Mouse (Mus musculus) right cerebral cortex, postnatal 25 days (tissue): Measurements from ENCODE around the gene Ppp2r3c.
"Not testable (repeated sequence)": the region's sequence is repeated elsewhere in the genome, so short reads cannot be mapped to it uniquely, and the experiment has no call there.

Source experiments
- DNase-seq: peaks from one replicate; pipeline ENCODE4 v3.0.0; 2022

The Ppp2r3c gene

DNA sequence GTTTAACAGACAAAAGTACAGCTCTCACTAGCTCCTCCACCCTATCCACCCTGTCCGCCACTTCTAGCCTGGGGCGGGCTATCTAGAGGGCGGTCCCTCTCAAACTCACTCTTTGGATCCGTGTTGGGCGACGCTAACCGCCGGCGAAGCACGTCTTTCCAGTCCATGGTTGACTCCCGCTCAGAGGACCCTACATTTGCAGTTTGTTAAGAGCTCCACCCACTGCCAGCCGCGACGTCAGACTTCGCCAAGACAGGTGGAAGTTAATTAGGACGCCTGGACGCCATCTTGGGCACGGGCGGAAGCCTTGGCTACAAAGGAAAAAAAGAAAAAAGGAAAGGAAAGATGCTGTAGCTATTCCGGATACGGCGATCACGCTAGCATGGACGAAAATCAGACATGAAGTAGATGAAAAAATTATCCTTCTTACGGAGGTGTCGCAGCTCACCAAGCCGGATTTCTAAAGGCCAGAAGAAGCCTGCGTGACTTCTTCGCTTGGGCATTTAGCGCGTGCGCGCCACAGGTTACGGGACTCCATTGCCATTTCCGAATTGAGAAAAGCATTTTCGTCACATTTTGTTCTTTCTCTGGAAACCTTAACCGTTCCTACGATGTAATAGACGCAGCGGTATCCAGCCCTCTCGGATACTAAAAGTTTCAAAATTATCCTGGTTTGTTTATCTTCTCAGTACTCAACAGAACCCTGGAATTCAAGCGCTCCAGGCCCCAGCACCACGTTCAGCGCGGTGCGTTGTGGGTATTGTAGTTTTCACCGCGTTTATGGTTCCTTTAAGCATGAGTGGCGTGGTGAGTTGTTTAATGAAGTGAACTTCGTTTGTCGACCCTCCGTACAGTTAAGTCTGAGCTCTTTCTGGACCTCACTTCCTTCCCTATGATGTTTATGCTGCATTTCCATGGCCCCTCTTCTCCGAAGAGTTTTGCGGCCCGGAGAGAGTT is at the start of gene Ppp2r3c:
TSS of gene Ppp2r3c (minus strand) at position 514 of the 957 bp plus-strand sequence.
- peak; percentile 91 for DNase-seq

DNA sequence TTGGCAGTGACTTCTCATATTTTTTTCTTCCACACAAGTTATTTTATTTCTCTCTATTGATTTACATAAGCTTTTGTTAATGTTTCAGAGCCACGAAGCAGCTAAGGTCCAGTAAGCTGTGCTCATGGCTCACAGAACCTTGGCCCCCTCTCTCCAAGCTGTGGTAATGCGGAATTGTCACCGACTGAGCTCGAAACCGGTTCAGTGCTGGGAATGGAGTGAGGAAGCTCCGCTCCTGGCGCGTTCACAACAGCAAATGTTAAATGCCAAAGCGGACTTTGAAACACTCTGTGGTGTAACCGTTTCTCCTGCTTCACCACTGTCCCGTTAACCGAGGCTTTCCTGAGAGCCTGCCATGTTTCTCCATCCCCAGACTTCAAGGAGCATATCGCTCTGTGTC is 41.8 kb upstream of the Ppp2r3c start:
- DNase-seq: no peak

DNA sequence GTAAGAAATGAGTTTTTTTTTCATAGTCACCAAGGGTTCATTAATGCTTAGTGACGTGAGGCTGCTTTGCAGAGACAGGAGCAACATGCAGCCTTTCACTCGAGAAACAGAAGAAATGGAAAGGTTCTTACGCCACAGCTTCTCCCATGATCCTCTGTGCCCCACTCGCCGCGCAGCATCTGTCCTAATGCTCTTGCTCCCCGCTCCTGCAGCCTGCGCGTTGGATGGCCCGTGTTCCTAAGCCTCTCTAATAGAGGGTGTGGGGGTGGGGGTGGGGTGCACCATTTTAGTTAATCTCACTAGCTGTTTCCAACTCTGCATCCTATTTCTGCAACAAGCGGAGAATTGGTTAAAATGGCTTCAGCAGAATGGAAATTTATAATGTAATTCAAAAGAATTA is 41.2 kb upstream of the Ppp2r3c start:
- DNase-seq: no peak

DNA sequence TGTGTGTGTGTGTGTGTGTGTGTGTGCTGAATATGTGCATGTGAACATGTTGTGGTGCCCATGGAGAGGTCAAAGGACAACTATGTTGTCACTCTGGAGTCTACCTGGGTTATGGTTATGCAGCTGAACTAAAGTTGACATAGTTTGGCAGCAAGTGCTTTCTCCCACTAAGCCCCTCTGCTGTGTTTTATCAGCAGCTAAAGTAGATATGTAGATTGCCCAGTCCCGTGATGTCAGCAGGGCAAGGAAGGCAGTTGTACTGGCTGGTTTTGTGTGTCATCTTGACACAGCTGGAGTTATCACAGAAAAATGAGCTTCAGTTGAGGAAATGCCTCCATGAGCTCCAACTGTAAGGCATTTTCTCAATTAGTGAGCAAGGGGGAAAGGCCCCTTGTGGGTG is 40.2 kb upstream of the Ppp2r3c start:
- DNase-seq: not testable (repeated sequence)

DNA sequence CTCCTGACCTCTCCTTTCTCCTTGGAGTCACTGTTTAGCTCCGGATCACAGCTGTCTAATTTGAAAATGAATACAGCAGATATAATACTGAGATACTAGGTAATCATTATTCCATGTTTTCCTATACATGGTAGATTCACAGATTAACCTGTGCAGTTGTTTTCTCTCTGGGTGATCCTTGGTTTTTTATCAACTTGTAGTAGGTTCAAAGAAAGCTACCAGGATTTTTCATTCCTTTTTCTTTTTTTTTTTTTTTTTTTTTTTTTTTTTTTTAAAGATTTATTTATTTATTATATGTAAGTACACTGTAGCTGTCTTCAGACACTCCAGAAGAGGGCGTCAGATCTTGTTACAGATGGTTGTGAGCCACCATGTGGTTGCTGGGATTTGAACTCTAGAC is 35.7 kb upstream of the Ppp2r3c start:
- DNase-seq: not testable (repeated sequence)

GRCm38 (mm10) chr12:55333662-55334061 is 30.9 kb upstream of the Ppp2r3c start:
- DNase-seq: no peak

DNA sequence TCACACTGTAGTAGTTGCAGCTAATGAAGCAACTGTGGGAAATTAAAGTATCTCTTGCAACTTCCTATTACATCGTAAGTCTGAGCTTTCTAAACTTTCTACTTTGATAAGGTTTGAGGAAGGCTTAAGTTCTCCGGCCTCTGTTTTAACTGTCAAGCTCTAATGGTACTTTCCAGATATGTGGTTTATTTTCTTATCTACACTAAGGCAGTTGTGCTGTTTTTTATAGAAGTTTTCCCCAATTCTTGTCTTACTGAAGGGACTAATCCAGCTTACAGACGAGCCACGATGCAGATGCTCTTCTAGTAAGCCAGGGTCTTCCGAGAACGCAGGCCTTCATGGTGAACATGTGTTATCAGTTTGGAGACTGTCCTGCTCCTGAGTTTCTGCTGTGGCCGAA is 26.6 kb upstream of the Ppp2r3c start:
- DNase-seq: no peak

- no peak for DNase-seq
These were observed 26.0 kb upstream of the Ppp2r3c start for GRCm38 (mm10) chr12:55328784-55329183.

- DNase-seq: no peak
These were observed 22.9 kb upstream of the Ppp2r3c start for GRCm38 (mm10) chr12:55325702-55326101.

GRCm38 (mm10) chr12:55321642-55322291 is 19.0 kb upstream of the Ppp2r3c start:
- DNase-seq: no peak

DNA sequence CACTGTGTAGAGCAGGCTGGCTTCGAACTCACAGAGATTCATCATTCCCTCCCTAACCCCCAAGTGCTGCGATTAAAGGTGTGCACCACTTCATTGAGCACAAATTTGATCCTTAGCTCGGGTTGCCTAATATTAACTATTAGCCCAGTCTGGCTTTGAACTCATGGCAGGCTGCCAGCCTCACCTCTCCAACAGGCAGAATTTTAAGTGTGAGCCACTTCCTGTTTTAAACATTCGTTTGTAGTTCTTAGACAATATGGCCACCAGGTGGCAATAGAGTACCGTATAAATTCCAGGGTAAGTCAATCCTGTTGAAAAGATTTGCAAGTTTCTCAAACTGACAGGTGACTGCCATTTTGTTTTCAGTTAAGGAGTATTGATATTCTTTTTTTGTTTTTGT is 12.4 kb upstream of the Ppp2r3c start:
- DNase-seq: peak; percentile 20

DNA sequence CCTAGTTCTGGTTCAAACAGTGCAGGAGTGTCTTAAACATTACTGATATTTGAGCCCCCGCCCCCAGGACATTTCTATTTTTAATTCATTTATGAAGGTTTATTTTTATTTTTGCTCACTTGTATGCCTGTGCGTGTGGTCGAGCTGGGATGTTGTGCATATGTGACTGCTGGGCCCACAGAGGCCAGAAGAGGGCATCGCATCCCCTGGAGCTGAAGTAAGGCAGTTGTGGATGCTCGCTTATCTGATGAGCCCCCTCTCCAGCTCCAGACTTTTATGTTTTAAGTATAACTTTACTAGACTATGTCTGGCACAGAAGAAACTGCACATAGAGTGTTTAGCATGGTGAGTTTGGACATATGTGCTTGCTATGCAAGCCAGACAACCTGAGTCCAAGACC is 11.1 kb upstream of the Ppp2r3c start:
- no peak for DNase-seq

GRCm38 (mm10) chr12:55311841-55312240 is 9.0 kb upstream of the Ppp2r3c start:
- no peak for DNase-seq

GRCm38 (mm10) chr12:55309501-55309900 is 6.7 kb upstream of the Ppp2r3c start:
- no peak for DNase-seq

DNA sequence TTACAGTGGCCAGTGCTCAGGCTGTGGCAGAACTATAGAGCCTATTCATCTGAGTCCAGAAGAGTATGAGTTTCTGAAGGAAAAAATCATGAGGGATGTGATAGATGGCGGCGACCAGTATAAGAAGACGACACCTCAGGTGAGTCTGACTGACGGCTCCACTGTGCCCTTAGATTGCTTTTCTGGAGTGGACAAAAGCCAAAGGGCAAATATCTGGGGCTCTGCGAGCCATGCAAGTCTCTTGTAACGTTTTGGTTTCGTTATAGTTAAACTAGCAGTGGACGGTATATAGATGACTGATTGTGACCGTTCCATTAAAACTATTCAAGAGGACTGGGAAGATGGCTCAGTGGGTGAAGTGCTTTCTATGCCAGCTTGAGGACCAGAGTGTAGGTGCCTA is 5.9 kb upstream of the Ppp2r3c start:
- no peak for DNase-seq

- DNase-seq: no peak
These were observed 4.8 kb upstream of the Ppp2r3c start for GRCm38 (mm10) chr12:55307566-55307965.

DNA sequence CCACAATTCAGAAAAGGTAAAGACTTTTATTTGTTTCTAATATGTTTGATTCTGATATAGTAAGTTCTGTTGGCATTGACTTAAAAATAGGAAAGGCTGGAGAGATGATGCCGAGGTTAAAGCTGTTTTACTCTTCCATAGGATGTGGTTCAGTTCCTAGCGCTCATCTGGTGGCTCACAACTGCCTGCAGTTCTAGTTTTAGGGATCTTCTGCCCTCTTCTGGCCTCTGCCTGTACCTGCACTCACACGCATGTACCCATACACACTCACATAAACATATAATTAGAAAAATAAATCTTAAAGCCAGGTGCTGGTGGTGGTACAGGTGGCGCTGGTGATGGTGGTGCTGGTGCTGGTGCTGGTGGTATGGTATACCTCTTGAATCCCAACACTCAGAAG is 3.6 kb upstream of the Ppp2r3c start:
- DNase-seq: no peak

GRCm38 (mm10) chr12:55301472-55302300 is 1.1 kb downstream of the Ppp2r3c start:
- no peak for DNase-seq

GRCm38 (mm10) chr12:55300820-55301351 is 1.9 kb downstream of the Ppp2r3c start:
- DNase-seq: no peak

- DNase-seq: no peak
These were observed 3.5 kb downstream of the Ppp2r3c start, which contains the start of gene 1110008L16Rik for GRCm38 (mm10) chr12:55299336-55299735. Gene 1110008L16Rik (plus strand): TSS chr12:55299577.

- DNase-seq: no peak
These were observed 4.7 kb downstream of the Ppp2r3c start for GRCm38 (mm10) chr12:55298112-55298511.

DNA sequence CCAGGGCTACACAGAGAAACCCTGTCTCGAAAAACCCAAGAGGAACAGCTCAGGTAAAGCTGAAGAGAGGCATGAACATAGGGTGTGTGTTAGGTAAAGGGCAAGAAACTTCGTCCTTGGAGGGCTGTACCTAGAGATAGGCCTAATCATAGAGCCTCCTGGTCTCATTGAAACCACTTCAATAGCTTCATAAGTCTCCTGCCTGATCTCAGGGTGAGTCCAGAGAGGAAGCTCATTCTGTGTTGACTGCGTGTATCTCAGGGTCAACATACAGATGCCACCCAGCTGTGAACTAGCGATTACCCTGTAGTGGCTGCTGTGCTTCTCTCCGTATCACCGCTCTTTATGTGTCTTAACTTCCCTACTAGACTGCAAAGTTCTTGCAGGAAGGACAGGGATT is 25.2 kb downstream of the Ppp2r3c start:
- DNase-seq: not testable (repeated sequence)

DNA sequence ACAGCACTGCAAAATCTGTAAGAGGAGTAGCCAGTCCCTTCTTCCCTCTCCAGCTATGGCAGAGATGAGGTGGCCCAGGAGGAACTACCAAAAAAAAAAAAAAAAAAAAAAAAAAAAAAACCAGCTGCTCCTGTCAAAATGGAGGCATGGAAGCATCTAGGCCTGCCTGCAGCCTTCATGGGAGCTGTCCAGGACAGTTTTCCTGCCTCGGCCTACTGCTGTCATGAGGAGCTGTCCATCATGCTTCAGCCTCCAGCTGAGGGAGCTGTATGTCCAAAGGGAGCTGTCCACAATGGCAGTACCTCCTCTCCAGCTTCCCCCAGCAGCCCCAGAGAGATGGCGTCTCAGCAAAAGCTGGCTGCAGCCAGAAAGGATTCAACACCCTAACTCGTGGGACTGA is 30.6 kb downstream of the Ppp2r3c start:
- DNase-seq: no peak
